In the genomic region with DNA sequence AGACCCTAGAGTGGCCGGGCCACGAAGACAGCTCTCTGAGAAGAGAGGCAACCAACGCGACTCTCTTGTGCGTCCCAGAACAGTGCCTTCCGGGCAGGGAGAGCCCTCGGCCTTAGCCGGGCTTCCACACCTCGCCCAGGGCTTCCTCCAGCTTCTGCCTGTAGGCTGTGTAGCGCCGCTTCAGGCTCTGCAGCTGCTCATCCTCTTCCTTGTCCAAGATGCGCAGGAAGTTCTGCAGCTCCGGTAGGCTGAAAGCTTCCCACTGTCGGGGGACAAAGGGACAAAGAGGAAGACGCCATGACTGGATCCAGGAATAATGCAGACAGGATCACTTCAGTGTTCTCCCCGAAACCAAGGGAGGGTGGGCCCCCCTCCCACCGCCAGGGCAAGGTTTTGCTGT, we compare ENCODE assay signal across 22 mouse cellular contexts. TPM values are rescaled to one million over a fixed set of nuclear protein-coding genes. Genes with fewer than 3 reads are reported as not detected.
DNase-seq lines count a peak whose midpoint lies in the region; ATAC-seq and TF ChIP-seq lines count a peak whose summit lies in the region.
"Had no signal": no experiment of that assay in that cellular context is flagged by ENCODE, and none has a peak within 500 bp of the region (broad histone marks: within the 10 kb centered on the region; RNA-seq: fewer than 3 reads in every experiment).

No protein-coding gene starts in this region.

- peak overlapping the region; percentile 58 for H3K27ac ChIP-seq in gastrocnemius, adult 2 months
- no peak overlapping the region for H3K27ac ChIP-seq in heart, embryonic 10.5 days
- H3K27ac ChIP-seq in liver, embryonic 15.5 days (replicated peaks): 0 out of 2 replicates have a peak overlapping the region, but pooled peaks have one; percentile 6
- no peak overlapping the region for H3K27ac ChIP-seq in liver, postnatal 0 days (ENCODE audit: low read depth)
- peak overlapping the region; percentile 88 for H3K27ac ChIP-seq in brown adipose tissue, adult 24 weeks (replicated peaks; ENCODE audit: low read depth, low read length)
- H3K27ac ChIP-seq: embryonic facial prominence, embryonic 15.5 days; kidney, postnatal 0 days; left cerebral cortex, adult 2 months; liver, embryonic 13.5 days; midbrain, embryonic 12.5 days; neural tube, embryonic 12.5 days had no signal

- H3K4me1 ChIP-seq in heart, embryonic 10.5 days: peaks cover 19% of the 10 kb centered on the region
- peaks cover 9% of the 10 kb centered on the region; the same call in 1 of the 2 replicates for H3K4me1 ChIP-seq in liver, embryonic 15.5 days (replicated peaks)
- H3K4me1 ChIP-seq in liver, postnatal 0 days (ENCODE audit: insufficient read depth): 0 out of 2 replicates have a peak, but pooled peaks cover 2% of the 10 kb centered on the region
- peaks cover 10% of the 10 kb centered on the region for H3K4me1 ChIP-seq in brown adipose tissue, adult 24 weeks (ENCODE audit: control insufficient read depth, insufficient read depth, insufficient read length, low read length)
- H3K4me1 ChIP-seq: midbrain, embryonic 12.5 days had no signal

- H3K36me3 ChIP-seq in heart, embryonic 10.5 days: peaks cover 65% of the 10 kb centered on the region
- H3K36me3 ChIP-seq in liver, embryonic 15.5 days (replicated peaks): peaks cover 41% of the 10 kb centered on the region
- H3K36me3 ChIP-seq in liver, postnatal 0 days (replicated peaks; ENCODE audit: insufficient read depth, low read length): peaks cover 51% of the 10 kb centered on the region
- H3K36me3 ChIP-seq: G1E had no signal

- no peak overlapping the region for H3K4me3 ChIP-seq in gastrocnemius, adult 2 months
- no peak overlapping the region for H3K4me3 ChIP-seq in heart, embryonic 10.5 days
- no peak overlapping the region for H3K4me3 ChIP-seq in liver, embryonic 15.5 days (replicated peaks)
- no peak overlapping the region for H3K4me3 ChIP-seq in liver, postnatal 0 days (ENCODE audit: low read depth, low read length)
- H3K4me3 ChIP-seq in brown adipose tissue, adult 24 weeks (ENCODE audit: insufficient read depth, low read depth, low read length): no peak overlapping the region
- H3K4me3 ChIP-seq: embryonic facial prominence, embryonic 15.5 days; left cerebral cortex, adult 2 months; liver, embryonic 13.5 days; midbrain, embryonic 12.5 days; neural tube, embryonic 12.5 days had no signal

- no peak for TF ChIP-seq EP300 in liver, postnatal 0 days (IDR thresholded peaks at IDR 0.05; ENCODE audit: low read depth)

- intact Hi-C loops in gastrocnemius, adult 2 months (cut with DNase I): no loop called here
- intact Hi-C loops in gastrocnemius, postnatal 14 days (cut with DNase I; ENCODE audit: low total_unique reads): loop anchor here (5.0 kb wide), 1 partner anchor 59 kb away; no protein-coding TSS in a partner anchor

- no peak overlapping the region for H3K9ac ChIP-seq in liver, embryonic 15.5 days
- no peak overlapping the region for H3K9ac ChIP-seq in liver, postnatal 0 days (replicated peaks)
- H3K9ac ChIP-seq: embryonic facial prominence, embryonic 15.5 days; liver, embryonic 13.5 days; midbrain, embryonic 12.5 days; neural tube, embryonic 12.5 days had no signal

- H3K27me3 ChIP-seq in heart, embryonic 10.5 days (ENCODE audit: insufficient read depth, poor library complexity, severe bottlenecking): no peaks in the 10 kb centered on the region
- no peaks in the 10 kb centered on the region for H3K27me3 ChIP-seq in liver, embryonic 15.5 days
- H3K27me3 ChIP-seq in liver, postnatal 0 days (ENCODE audit: insufficient read depth, low read length): no peaks in the 10 kb centered on the region
- H3K27me3 ChIP-seq: embryonic facial prominence, embryonic 15.5 days; liver, embryonic 13.5 days; midbrain, embryonic 12.5 days; neural tube, embryonic 12.5 days had no signal

- peak; percentile 3; the same call in 1 of the 2 replicates for TF ChIP-seq CTCF in gastrocnemius, adult 2 months (IDR thresholded peaks at IDR 0.05)
- TF ChIP-seq CTCF in liver, postnatal 0 days (IDR thresholded peaks at IDR 0.05; ENCODE audit: low read depth): no peak

- ATAC-seq in liver, embryonic 15.5 days (ENCODE audit: insufficient read depth): no peak
- ATAC-seq in liver, postnatal 0 days: no peak
- ATAC-seq: activated CD4-positive, CD25-positive, alpha-beta regulatory T cell, adult 4 months; CD4-positive, CD25-positive, alpha-beta regulatory T cell, adult 4 months; forebrain, embryonic 16.5 days; hindbrain, embryonic 16.5 days had no signal

- no peaks in the 10 kb centered on the region for H3K9me3 ChIP-seq in heart, embryonic 10.5 days
- H3K9me3 ChIP-seq in liver, embryonic 15.5 days (replicated peaks): no peaks in the 10 kb centered on the region
- H3K9me3 ChIP-seq in liver, postnatal 0 days (ENCODE audit: low read length): no peaks in the 10 kb centered on the region
- H3K9me3 ChIP-seq: embryonic facial prominence, embryonic 15.5 days; G1E; liver, embryonic 13.5 days; midbrain, embryonic 12.5 days; neural tube, embryonic 12.5 days had no signal

- peak; percentile 15 for DNase-seq in gastrocnemius, adult 2 months
- DNase-seq in gastrocnemius, postnatal 14 days: no peak
- peak; percentile 38 for DNase-seq in heart, postnatal 4 days
- DNase-seq in heart, embryonic 10.5 days (ENCODE audit: low spot score): no peak
- DNase-seq in liver, postnatal 0 days: no peak
- no peak for DNase-seq in urinary bladder, postnatal 25 days (ENCODE audit: low spot score)
- DNase-seq: cerebellum, adult 2 months; cerebellum, postnatal 36 days; liver, embryonic 13.5 days; right cerebral cortex, adult 18-20 months had no signal

- no peak overlapping the region for H3K4me2 ChIP-seq in liver, embryonic 15.5 days
- no peak overlapping the region for H3K4me2 ChIP-seq in liver, postnatal 0 days (ENCODE audit: low read depth, low read length)
- H3K4me2 ChIP-seq: embryonic facial prominence, embryonic 15.5 days; liver, embryonic 13.5 days; midbrain, embryonic 12.5 days; neural tube, embryonic 12.5 days had no signal

- WGBS in heart, embryonic 10.5 days: 87% methylated on average over 17 of the region's 17 CpGs
- WGBS in liver, embryonic 15.5 days (ENCODE audit: insufficient replicate concordance): 67% methylated on average over 17 of the region's 17 CpGs
- 71% methylated on average over 17 of the region's 17 CpGs for WGBS in liver, postnatal 0 days (ENCODE audit: insufficient replicate concordance)

RNA-seq across cellular contexts. Expression of a gene that starts 47.9 kb away (rescaled TPM):
- 10 to 100 TPM; 27.3 to 34.0 TPM for total RNA-seq in gastrocnemius, adult 2 months (2021)
- total RNA-seq in gastrocnemius, postnatal 14 days (2021): 10 to 100 TPM; 35.4 to 36.9 TPM
- 10 to 100 TPM; 66.2 to 66.9 TPM for total RNA-seq in heart, postnatal 4 days (2021)
- 31.4 and 33.6 TPM in 2 replicates for polyA plus RNA-seq in heart, embryonic 10.5 days (2016; fragmentation: Nextera tagmentation; extraction: Ambion mirVana)
- polyA plus RNA-seq in liver, embryonic 15.5 days (2015; fragmentation: Nextera tagmentation; extraction: Ambion mirVana): 16.9 and 18.7 TPM in 2 replicates
- 27.7 and 28.9 TPM in 2 replicates for polyA plus RNA-seq in liver, postnatal 0 days (2015; fragmentation: Nextera tagmentation; extraction: Ambion mirVana)
- polyA plus RNA-seq in brown adipose tissue, adult 24 weeks (2012; ENCODE audit: insufficient read depth, insufficient read length, missing spikeins): 66.8 and 68.6 TPM in 2 replicates

Comparison
In these comparisons a context has a peak if more than half of its experiments do, and no peak if none do; other contexts are left out.
1. DNase-seq: peak in gastrocnemius, adult 2 months (single experiment) and heart, postnatal 4 days (single experiment); none in gastrocnemius, postnatal 14 days (single experiment), heart, embryonic 10.5 days (single experiment), liver, postnatal 0 days (single experiment) and urinary bladder, postnatal 25 days (single experiment).
2. H3K27ac ChIP-seq: peak in gastrocnemius, adult 2 months (single experiment), liver, embryonic 15.5 days (single experiment) and brown adipose tissue, adult 24 weeks (single experiment); none in heart, embryonic 10.5 days (single experiment) and liver, postnatal 0 days (single experiment).